Mouse (Mus musculus): ENCODE data around the gene Abcc10. TPM values are rescaled to one million over a fixed set of nuclear protein-coding genes. Genes with fewer than 3 reads are reported as not detected.

Abcc10 gene
- total and polyA plus RNA-seq, 2 experiments from 2014 or later = 8.4 to 12.2 TPM

DNA sequence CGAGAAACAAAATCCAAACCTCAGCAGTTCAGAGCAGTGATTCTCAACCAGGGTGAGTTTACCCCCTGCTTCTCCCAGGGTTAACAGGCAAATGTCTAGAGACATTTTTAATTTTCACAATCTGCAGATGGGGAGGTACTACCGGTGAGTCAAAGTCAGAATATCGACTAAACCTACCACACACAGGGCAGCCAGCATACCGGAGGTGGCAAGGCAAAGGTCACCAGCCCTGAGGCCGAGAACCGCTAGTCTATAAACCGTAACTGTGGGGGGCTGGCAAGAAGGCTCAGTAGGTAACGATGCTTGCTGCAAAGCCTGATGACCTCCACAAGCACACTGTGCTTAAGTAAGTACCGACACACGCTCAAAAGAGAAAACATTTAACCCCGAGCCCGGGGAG lies 62.6 kb downstream of the Abcc10 start:
- H3K9ac ChIP-seq (replicated peaks; ENCODE audit: low read length, poor library complexity, severe bottlenecking) = no peak overlapping the region
- ATAC-seq (ENCODE audit: low FRiP score) = no peak

DNA sequence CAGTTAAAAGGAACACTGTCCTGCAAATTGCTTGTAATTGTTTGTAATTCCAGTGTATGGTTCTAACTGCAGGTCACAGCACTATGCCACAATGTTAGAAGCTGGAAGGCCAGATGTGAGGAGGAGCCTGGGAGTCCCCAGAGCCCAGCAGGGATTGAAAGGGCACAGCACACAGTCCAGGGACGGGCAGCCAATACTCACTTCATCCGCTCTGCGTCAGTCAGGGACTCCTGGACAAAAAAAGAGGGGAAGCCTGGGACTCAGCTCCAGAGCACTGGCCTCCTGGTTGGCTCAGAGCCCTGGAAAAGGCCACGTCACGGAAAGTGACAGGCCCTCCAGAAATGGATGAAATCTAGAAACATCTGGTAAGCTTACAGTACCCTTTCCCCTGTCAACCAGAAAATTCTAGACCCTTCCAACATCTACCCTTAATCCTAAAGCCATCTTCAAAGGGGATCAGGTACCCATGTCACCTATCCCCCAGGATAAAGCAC lies 65.9 kb downstream of the Abcc10 start:
- ATAC-seq (ENCODE audit: low FRiP score) (no peak), DNase-seq (ENCODE audit: low spot score) (no peak)
- Histone ChIP-seq H3K36me3 (ENCODE audit: insufficient read depth, low read length) (peaks cover 42% of the 10 kb centered on the region), H3K9ac (replicated peaks; ENCODE audit: low read length, poor library complexity, severe bottlenecking) (no peak overlapping the region), H3K4me1 (ENCODE audit: insufficient read depth, low read length) (no peaks in the 10 kb centered on the region), H3K4me3 (ENCODE audit: low read depth, low read length) (no peak overlapping the region), H3K9me3 (ENCODE audit: low read length) (no peaks in the 10 kb centered on the region), H3K27ac (ENCODE audit: low read depth, low read length) (no peak overlapping the region), H3K27me3 (ENCODE audit: insufficient read depth, low read length) (no peaks in the 10 kb centered on the region), H3K4me2 (ENCODE audit: low read depth, low read length, poor library complexity, severe bottlenecking) (no peak overlapping the region)
- TF ChIP-seq CTCF (IDR thresholded peaks at IDR 0.05) = no peak
- WGBS = 93% methylated on average over 5 of the region's 5 CpGs

More for the DNA sequence above, 62.6 kb downstream of the Abcc10 start:
- no peak for TF ChIP-seq CTCF (IDR thresholded peaks at IDR 0.05)
- WGBS = 87% methylated on average over 12 of the region's 12 CpGs
- Histone ChIP-seq H3K9me3 (ENCODE audit: low read length) (no peaks in the 10 kb centered on the region), H3K4me1 (ENCODE audit: insufficient read depth, low read length) (no peaks in the 10 kb centered on the region), H3K4me3 (ENCODE audit: low read depth, low read length) (no peak overlapping the region), H3K36me3 (ENCODE audit: insufficient read depth, low read length) (peaks cover 28% of the 10 kb centered on the region), H3K4me2 (ENCODE audit: low read depth, low read length, poor library complexity, severe bottlenecking) (no peak overlapping the region), H3K27ac (ENCODE audit: low read depth, low read length) (no peak overlapping the region), H3K27me3 (ENCODE audit: insufficient read depth, low read length) (no peaks in the 10 kb centered on the region)
- no peak for DNase-seq (ENCODE audit: low spot score)

DNA sequence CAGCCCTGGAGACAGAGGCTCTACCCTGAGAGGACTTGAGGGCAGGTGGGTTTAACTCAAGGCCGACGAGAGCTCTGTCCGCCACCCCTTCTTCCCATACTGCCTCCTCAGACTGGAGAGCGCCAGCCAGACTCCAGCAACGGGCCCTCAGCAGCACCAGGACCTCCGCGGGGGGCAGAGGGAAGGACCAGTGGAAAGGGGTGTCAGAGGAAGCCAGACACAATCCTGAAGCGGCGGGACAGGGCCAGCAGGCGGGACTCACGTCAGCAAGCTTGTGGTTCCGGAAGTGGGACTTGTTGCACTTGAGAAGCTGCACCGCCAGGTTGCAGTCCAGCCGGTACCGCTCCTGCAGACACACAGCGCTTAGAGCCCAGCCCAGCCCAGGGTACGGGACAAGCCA lies 68.5 kb downstream of the Abcc10 start:
- Histone ChIP-seq H3K9me3 (ENCODE audit: low read length) (no peaks in the 10 kb centered on the region), H3K27ac (ENCODE audit: low read depth, low read length) (no peak overlapping the region), H3K9ac (replicated peaks; ENCODE audit: low read length, poor library complexity, severe bottlenecking) (no peak overlapping the region), H3K4me3 (ENCODE audit: low read depth, low read length) (no peak overlapping the region), H3K27me3 (ENCODE audit: insufficient read depth, low read length) (no peaks in the 10 kb centered on the region), H3K4me1 (ENCODE audit: insufficient read depth, low read length) (peaks cover 6% of the 10 kb centered on the region; the same call in 1 of the 2 replicates), H3K36me3 (ENCODE audit: insufficient read depth, low read length) (peaks cover 49% of the 10 kb centered on the region), H3K4me2 (ENCODE audit: low read depth, low read length, poor library complexity, severe bottlenecking) (no peak overlapping the region)
- no peak for TF ChIP-seq CTCF (IDR thresholded peaks at IDR 0.05)
- ATAC-seq (ENCODE audit: low FRiP score) = no peak
- DNase-seq (ENCODE audit: low spot score) = no peak
- WGBS = 89% methylated on average over 17 of the region's 17 CpGs

DNA sequence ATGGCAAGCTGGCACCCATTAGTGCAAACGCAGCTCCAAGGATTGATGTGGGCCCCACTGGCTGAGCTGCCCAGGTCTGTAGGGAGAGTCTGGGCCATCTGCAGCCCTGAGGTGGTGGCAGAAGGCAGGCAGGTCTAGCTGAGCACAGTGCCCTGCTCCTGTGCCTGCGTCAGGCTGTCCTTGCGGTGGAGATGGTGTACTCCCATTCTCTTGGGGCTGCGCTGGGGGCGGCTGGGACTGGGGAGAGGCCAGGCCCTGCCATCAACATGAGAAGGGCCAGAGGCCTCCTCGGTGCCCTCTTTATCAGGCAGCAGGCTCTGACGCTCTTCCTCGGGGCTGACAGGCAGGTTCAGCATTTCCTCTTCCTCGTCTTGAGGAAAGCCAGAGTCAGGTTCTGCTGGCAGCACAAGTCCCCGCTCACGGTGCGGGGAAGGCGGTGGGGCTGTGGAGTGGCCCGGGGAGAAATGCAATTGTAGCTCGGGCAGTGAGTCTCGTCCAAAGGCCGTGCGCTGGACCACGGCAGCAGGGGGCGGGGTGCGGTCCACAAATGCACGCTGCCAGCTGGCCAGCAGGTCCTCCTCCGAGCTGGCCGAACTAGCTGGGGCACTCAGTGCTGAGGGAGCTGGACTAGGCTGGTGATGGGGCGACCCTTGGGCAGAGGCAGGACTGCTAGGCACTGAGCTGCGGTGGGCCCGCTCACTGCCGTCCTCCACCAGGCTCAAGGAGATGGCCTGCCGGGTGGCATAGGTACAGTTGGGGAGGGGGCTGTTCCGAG lies 69.7 kb downstream of the Abcc10 start:
- no peak for ATAC-seq (ENCODE audit: low FRiP score)
- H3K4me2 ChIP-seq (ENCODE audit: low read depth, low read length, poor library complexity, severe bottlenecking) = no peak overlapping the region
- 77% methylated on average over 30 of the region's 30 CpGs for WGBS
- H3K4me1 ChIP-seq (ENCODE audit: insufficient read depth, low read length) = peaks cover 6% of the 10 kb centered on the region; the same call in 1 of the 2 replicates
- H3K4me3 ChIP-seq (ENCODE audit: low read depth, low read length) = no peak overlapping the region
- H3K9ac ChIP-seq (replicated peaks; ENCODE audit: low read length, poor library complexity, severe bottlenecking) = no peak overlapping the region
- no peaks in the 10 kb centered on the region for H3K9me3 ChIP-seq (ENCODE audit: low read length)
- DNase-seq (ENCODE audit: low spot score) = no peak
- H3K27ac ChIP-seq (ENCODE audit: low read depth, low read length) = no peak overlapping the region
- no peaks in the 10 kb centered on the region for H3K27me3 ChIP-seq (ENCODE audit: insufficient read depth, low read length)
- H3K36me3 ChIP-seq (ENCODE audit: insufficient read depth, low read length) = peaks cover 37% of the 10 kb centered on the region
- TF ChIP-seq CTCF (IDR thresholded peaks at IDR 0.05) = no peak

DNA sequence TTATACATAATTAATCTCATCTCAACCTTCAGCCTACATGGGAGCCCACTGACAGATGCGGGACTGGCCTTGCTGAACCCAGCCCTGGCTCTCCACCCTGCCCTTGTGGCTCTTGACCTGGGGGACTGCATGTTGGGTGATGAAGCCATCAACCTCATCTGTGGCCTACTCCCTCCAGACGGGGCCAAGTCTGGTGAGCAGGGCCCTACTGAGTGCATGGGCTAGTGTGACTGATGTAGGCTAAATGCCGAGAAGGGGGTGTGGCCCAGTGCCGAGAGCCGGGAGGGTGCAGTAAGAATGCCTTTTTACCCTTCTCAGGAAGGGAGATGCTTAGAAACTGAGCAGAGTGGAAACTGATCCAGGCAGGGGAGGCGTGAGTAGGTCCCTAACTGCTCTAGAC lies 73.0 kb downstream of the Abcc10 start:
- WGBS = 26% methylated on average over 6 of the region's 6 CpGs
- H3K27ac ChIP-seq (ENCODE audit: low read depth, low read length) = no peak overlapping the region
- no peaks in the 10 kb centered on the region for H3K27me3 ChIP-seq (ENCODE audit: insufficient read depth, low read length)
- peaks cover 11% of the 10 kb centered on the region; the same call in 1 of the 2 replicates for H3K4me1 ChIP-seq (ENCODE audit: insufficient read depth, low read length)
- peaks cover 42% of the 10 kb centered on the region for H3K36me3 ChIP-seq (ENCODE audit: insufficient read depth, low read length)
- peak overlapping the region; percentile 84 for H3K4me2 ChIP-seq (ENCODE audit: low read depth, low read length, poor library complexity, severe bottlenecking)
- no peak for TF ChIP-seq CTCF (IDR thresholded peaks at IDR 0.05)
- H3K4me3 ChIP-seq (ENCODE audit: low read depth, low read length) = peak overlapping the region; percentile 87
- ATAC-seq (ENCODE audit: low FRiP score) (no peak), DNase-seq (ENCODE audit: low spot score) (no peak)
- no peaks in the 10 kb centered on the region for H3K9me3 ChIP-seq (ENCODE audit: low read length)
- peak overlapping the region; percentile 86 for H3K9ac ChIP-seq (replicated peaks; ENCODE audit: low read length, poor library complexity, severe bottlenecking)

DNA sequence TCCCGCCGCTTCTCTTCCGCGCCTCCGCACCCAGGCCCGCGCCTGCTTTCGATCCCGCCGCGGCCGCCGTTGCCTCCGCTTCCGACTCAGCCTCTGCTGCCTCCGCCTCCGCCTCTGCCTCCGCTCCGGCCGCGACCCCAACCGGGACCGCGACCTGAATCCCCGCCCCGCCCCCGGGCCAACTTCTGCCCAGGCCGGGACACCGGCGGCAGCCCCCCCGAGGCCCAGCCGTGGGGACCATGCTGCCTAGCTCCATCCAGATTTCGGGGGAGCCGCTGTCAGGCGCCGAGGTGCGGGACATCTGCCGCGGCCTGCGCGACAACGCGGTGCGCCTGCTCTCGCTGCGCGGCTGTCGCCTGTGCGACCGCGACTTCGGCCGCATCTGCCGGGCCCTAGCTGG lies 74.0 kb downstream of the Abcc10 start:
- no peak for DNase-seq (ENCODE audit: low spot score)
- Histone ChIP-seq H3K27me3 (ENCODE audit: insufficient read depth, low read length) (no peaks in the 10 kb centered on the region), H3K27ac (ENCODE audit: low read depth, low read length) (peak overlapping the region; percentile 78), H3K9me3 (ENCODE audit: low read length) (no peaks in the 10 kb centered on the region), H3K4me1 (ENCODE audit: insufficient read depth, low read length) (peaks cover 11% of the 10 kb centered on the region; the same call in 1 of the 2 replicates), H3K4me2 (ENCODE audit: low read depth, low read length, poor library complexity, severe bottlenecking) (peak overlapping the region; percentile 84), H3K9ac (replicated peaks; ENCODE audit: low read length, poor library complexity, severe bottlenecking) (peak overlapping the region; percentile 86), H3K4me3 (ENCODE audit: low read depth, low read length) (peak overlapping the region; percentile 87), H3K36me3 (ENCODE audit: insufficient read depth, low read length) (peaks cover 50% of the 10 kb centered on the region)
- under 1% methylated on average over 46 of the region's 54 CpGs for whole genome bisulfite sequencing
- peak; percentile 29 for ATAC-seq (ENCODE audit: low FRiP score)
- no peak for TF ChIP-seq CTCF (IDR thresholded peaks at IDR 0.05)

Measured in midbrain, postnatal 0 days (tissue).